Mouse (Mus musculus) left cerebral cortex, adult 18-20 months (tissue): Measurements from ENCODE around the gene Actbl2. TPM values are rescaled to one million over a fixed set of nuclear protein-coding genes. Genes with fewer than 3 reads are reported as not detected.

ENCODE experiments used
- DNase-seq, 2 experiments: peaks; one replicate each; pipeline ENCODE4 v3.0.0; 2021 to 2022; ENCODE audit warnings: low spot score in 2 of 2, mixed read lengths in 1 of 2
- total RNA-seq, 2 experiments: library from RNA; stranded (reverse); gene quantifications; 2 replicates each; pipeline ENCODE4 v1.2.3; 2021

Gene Actbl2
- total RNA-seq, 2 experiments from 2014 or later: not detected

DNA sequence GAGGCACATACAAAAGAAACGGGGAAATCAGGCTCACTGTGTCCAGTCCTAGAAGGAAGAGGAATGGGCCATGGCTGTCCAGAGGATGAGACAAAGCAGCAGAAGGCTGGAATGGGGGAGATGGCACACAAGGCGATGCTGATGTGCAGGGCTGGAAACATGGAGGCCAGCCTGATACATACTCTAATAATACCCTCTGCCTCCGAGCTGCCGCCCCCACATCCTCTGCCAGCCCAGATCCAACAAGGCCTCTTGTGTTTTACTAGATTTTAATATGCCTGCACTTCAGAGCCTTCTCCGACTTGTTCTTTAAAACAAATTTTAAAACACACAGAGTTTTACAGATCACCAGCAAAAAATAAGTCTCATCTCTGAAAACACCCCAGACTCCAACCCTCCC is 14.2 kb downstream of the Actbl2 start:
- no peak for DNase-seq

DNA sequence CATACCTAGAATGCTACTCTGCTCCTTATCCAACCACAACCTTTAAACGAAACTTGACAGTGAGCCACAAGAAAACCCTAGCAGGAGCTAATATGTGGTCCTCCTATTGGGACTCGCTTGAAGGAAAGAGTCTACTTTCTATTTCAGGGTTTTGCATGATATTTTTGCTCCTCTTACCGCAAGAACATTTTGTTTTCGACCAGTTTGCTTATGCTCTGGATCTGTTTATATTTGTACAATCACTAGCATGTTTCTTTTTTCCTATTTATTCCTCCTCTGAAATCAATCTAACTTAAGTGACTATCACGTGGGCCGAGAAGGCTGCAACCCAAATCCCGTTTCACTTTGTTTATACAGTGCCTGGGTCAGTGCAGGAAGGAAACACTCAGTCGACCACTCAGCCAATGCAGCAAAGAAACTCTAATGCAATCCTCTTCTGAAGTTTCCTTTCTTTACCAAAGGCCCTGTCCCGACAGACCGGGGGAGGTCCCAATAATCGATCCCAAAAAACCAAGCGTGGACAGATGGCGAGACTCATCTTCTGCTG is 15.0 kb downstream of the Actbl2 start:
- DNase-seq: no peak

DNA sequence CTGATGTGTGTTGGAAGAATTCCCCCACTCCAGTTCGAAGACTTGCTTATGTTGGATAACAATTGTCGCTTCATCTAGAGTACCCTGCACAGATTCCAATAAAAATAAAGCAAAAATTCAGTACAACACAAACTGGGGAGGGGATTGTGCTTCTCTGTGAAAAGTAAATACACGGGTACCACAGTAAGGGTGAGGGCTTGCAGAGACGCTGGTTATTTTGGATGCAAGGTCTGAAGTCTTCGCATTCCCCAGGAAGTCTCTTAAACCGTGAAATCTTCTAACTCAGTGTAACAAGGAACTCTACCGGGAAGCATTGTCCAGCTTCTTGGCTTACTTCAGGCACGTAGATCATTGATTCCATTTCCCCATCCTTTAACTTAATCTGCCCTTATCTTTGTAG is 17.1 kb downstream of the Actbl2 start:
- DNase-seq: no peak

- no peak for DNase-seq
Observed at GRCm38 (mm10) chr13:111286461-111287385, 31.9 kb downstream of the Actbl2 start.

DNA sequence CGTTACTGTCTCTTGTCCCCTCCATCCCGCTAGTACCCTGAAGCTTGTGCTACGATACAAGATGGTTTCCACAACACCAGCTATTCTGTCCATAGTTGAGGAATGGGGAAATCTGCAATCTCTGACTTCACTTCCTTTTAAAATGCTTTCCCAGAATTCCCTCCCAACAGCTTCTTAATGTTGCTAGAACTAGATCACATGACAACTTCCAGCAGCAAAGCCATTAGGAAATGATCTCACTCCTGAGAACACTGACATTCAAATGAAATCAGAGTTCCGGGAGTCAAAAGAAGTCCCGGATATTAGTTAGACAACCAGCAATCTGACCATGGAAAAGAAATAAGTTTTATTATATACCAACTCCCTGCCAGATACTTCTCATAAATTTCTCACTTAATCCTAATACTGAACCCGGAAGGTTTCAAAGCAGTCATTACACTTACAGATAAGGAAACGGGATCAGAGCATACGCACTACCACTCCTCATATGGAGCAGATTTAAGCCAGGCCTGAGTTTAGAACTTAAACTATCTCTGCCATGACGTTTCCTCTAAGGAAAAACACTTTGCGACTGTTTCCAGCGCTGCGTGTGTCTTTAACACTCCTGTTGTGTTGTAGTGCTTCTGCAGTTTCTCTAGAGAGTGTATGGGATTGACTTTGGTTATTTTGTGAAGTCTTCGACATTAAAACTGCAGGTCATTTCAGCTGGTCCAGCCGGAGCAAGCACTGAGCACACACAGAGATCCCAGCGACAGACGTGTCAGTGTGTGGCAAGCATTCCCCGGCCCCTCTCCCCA is 36.5 kb downstream of the Actbl2 start:
- no peak for DNase-seq

DNA sequence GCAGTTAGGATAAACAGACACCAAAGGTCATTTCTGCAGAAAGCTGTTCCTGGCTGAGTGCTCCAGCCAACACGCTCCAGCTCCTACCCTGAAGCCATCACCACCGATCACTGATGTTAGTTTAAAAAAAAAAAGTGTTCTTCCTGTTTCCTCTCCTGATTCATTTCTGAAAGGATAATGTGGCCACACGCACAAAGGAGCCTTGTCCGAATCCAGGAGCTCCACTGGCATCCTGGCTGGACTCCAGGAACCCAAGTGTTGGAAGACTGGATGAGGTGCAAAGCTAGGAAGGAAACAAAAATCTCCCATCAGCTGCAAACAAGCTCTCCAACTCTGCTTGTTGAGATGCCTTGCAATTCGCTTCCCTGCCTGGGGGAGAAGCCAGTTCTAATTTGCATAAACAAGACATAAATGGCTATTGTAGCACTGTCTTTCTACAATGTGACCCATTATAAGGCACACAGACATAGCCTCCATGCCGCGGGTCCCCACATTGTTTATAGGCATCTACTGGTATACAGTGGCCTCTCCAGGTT is 37.2 kb downstream of the Actbl2 start:
- DNase-seq: peak; percentile 48 to 53

DNA sequence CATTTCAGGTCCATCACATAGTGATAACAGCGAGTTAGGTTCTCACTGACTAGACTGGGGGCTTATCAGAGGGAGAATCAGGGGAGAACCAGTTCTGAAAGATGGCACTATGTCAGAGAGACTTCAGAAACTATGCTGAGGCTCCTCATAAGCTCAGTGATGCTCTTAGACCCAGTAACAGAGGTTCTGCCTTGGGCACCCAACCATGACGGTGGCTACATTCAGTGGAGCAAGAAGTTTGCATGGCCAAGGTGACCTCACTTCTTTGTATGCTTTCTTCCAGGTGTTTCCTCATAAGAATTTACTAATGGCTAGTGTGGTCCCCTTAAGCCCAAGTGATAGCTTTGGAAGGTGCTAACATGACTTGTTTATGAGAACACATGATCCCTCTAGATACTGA is 38.7 kb downstream of the Actbl2 start:
- DNase-seq: no peak

DNA sequence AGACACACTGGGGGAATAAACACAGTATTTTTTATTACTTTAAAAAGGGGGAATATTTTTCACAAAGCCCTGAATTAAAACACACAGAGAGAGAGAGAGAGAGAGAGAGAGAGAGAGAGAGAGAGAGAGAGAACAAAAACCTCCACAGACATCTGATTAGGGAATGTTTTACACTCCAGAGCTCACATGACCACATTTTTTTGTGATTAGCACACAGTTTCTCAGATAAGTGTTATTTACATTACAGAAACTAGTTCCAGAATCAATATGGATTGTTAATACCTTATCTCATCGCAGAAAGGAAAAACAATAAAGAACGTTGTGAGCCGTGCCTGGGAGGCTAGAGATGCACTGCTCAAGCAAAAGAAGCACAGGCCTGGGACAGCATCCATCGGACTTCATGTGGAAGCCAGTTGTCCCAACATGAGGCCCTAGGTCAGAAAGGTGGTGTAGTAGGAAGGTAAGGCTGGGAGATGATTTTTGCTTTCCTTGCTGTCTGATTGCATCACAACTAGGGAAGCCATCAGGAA is 40.2 kb downstream of the Actbl2 start:
- no peak for DNase-seq

DNA sequence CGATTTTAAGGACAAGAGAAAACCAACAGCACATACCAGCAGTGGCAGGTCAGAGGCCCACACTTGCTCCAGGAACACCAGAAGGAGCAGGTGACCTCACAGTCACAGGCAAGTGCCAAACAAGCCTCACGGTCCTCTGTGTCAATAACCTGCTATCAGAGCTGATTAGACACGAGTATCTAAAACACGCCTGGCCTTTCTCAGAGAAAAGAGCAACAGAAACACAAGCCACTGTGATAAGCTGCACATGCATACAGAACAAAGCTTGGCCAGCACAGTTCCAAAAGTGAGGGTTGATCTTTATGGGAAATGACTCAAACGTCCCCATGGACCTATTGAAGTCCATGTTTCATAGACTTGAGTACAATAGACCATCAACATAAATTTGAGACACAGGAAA is 41.2 kb downstream of the Actbl2 start:
- DNase-seq: no peak

DNA sequence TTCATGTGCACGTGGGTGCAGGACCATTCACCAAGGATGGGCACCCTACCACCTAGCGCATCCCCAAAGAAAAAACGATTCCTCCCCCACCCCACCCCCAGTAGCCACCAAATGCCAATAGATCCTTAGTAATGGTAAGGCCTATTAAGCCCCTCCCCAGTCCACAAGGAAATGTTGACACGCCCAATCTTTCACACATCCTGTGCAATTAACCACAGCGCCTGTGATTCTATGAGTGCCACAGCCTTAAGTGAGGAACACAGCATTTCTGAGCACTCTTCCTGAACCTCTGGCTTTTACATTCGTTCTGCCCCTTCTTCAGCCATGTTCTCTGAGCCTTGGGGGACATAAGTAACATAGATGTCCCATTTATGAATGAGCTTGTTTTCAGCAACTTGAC is 42.8 kb downstream of the Actbl2 start:
- DNase-seq: no peak

- DNase-seq: no peak
Observed at GRCm38 (mm10) chr13:111299145-111299713, 44.4 kb downstream of the Actbl2 start.

DNA sequence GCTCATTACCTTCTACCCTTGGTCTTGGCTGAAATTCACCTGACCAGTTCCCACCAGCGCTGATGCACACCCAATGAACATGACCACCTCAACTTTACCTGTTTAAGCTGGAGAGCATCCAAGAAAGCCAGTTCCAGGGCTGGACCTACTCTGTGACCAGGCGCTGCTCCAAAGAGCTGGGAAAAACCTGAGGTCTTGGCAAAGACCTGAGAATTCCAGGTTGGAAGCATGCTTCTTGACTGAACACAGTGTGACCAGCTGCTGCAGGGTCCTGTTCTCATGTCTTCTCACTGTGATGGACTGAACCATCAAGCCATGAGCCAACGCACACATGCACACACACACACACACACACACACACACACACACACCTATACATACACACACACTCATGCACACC is 46.0 kb downstream of the Actbl2 start:
- DNase-seq: no peak

DNA sequence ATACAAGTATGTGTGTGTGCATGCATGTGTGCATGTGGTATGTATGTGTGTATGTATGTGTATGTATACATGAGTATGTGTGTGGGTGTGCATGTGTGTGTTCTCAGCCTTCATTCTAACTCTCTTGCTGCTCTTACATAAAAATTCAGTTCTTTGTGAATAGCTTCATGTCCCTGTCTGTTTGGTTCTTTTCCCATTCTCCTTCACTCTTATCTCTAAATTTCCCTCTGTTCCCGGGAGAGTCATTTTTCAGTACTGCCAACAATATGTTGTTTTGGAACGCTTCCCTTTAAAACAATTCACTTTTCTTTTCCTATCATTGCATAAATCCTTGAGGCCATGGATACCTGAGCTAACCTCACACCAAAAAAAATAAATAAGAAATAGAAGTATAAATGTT is 46.6 kb downstream of the Actbl2 start:
- no peak for DNase-seq

GRCm38 (mm10) chr13:111304194-111304593 is 49.4 kb downstream of the Actbl2 start:
- no peak for DNase-seq

DNA sequence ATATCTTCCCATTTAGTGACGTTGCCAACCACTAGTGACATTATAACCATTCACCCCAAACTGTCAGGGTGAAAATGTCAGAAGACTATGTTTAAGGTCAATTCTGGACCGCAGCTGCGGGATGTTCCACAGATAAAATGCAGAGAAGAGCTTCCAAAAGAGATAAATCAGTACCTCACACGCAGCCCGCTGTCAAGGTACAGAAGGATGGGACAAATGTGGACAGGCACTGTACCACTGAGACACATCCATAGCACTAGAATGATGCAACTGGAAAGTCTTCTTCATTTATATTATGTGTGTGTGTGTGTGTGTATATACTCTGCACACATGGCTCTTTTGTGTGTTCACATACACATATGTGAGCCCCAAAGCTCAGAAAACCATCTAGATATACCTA is 49.9 kb downstream of the Actbl2 start:
- DNase-seq: no peak

Other genes with a start within 250 kb of the Actbl2 start
- 10 to 100 TPM; 95.5 to 97.3 TPM for gene Gpbp1, start 235.1 kb downstream of the Actbl2 start, total RNA-seq